Mouse (Mus musculus) liver, embryonic 14.5 days (tissue): ENCODE data around the gene Mob2. TPM values are rescaled to one million over a fixed set of nuclear protein-coding genes. Genes with fewer than 3 reads are reported as not detected.
A peak's percentile ranks its signal among the peaks of the same experiment; 100 is the strongest.

Experiments used
- ATAC-seq: fragments of 200-750 bp; cut with Nextera tagmentation; 2 replicates; pipeline ENCODE4 v1.8.0; 2017; ENCODE audit warnings: moderate number of reproducible peaks, mild to moderate bottlenecking, moderate library complexity; ENCODE audit not compliant: insufficient read depth
- DNase-seq, 3 experiments: peaks; one replicate each; pipeline ENCODE4 v3.0.0-alpha.2; 2012 to 2013; ENCODE audit warnings: low read depth in 3 of 3, low spot score in 3 of 3
- H3K27ac ChIP-seq: fragments of 300-500 bp; sonication (generic); 2 replicates; pipeline ENCODE4 v1.5.1; 2014; ENCODE audit warnings: moderate library complexity, mild to moderate bottlenecking, control low read depth, inconsistent platforms
- H3K27me3 ChIP-seq: fragments of 300-500 bp; sonication (generic); 2 replicates; pipeline ENCODE4 v1.6.1; 2014; ENCODE audit warnings: mild to moderate bottlenecking, low read length, moderate library complexity; ENCODE audit not compliant: control insufficient read depth, insufficient read depth
- H3K36me3 ChIP-seq: fragments of 300-500 bp; sonication (generic); replicated peaks from 2 replicates; pipeline ENCODE4 v1.6.1; 2014; ENCODE audit warnings: low read depth; ENCODE audit not compliant: control insufficient read depth, insufficient read depth
- H3K4me1 ChIP-seq, 2 experiments: fragments of 200-500 bp in 1 of 2; fragments of 300-500 bp in 1 of 2; sonication (generic) in 1 of 2; replicated peaks; 2 replicates each; pipeline ENCODE4 v1.6.1; 2012 to 2014; ENCODE audit warnings: antibody characterized with exemption in 1 of 2, inconsistent platforms in 1 of 2, low read length in 1 of 2; ENCODE audit not compliant: control insufficient read depth in 2 of 2, insufficient read depth in 2 of 2
- H3K4me2 ChIP-seq: fragments of 300-500 bp; sonication (generic); 2 replicates; pipeline ENCODE4 v1.6.1; 2014; ENCODE audit warnings: low read depth, mild to moderate bottlenecking, control low read depth, moderate library complexity
- H3K4me3 ChIP-seq, 2 experiments: fragments of 200-500 bp in 1 of 2; fragments of 300-500 bp in 1 of 2; sonication (generic) in 1 of 2; 2 replicates each; pipeline ENCODE4 v1.5.1; 2012 to 2014; ENCODE audit warnings: low read depth in 2 of 2, low read length in 2 of 2, mild to moderate bottlenecking in 2 of 2, control low read depth in 1 of 2, inconsistent platforms in 1 of 2, moderate library complexity in 1 of 2; ENCODE audit not compliant: insufficient read depth in 1 of 2
- H3K9ac ChIP-seq: fragments of 300-500 bp; sonication (generic); replicated peaks from 2 replicates; pipeline ENCODE4 v1.6.1; 2014; ENCODE audit warnings: mild to moderate bottlenecking, control low read depth, moderate library complexity
- H3K9me3 ChIP-seq: fragments of 300-500 bp; sonication (generic); 2 replicates; pipeline ENCODE4 v1.6.1; 2016; ENCODE audit warnings: low read length, mixed read lengths; ENCODE audit not compliant: control insufficient read depth
- CTCF ChIP-seq: IDR thresholded peaks from 2 replicates; pipeline ENCODE4 v1.5.1; 2016; ENCODE audit warnings: antibody characterized with exemption, low read depth, control low read depth
- EP300 ChIP-seq: IDR thresholded peaks from 2 replicates; pipeline ENCODE4 v1.6.1; 2016; ENCODE audit warnings: antibody characterized with exemption, low read depth
- WGBS: fragments of 180-500 bp; shearing (Covaris S2); extraction: QIAGEN DNeasy Blood & Tissue Kit; methylation state at CpG from one replicate; pipeline ENCODE4 v1.1.7; 2014; ENCODE audit not compliant: insufficient replicate concordance; 5-methylcytosine and 5-hydroxymethylcytosine counted together
- polyA plus RNA-seq, 2 experiments: library from polyadenylated mRNA; depleted of rRNA in 1 of 2; stranded (reverse) in 1 of 2; unstranded in 1 of 2; fragments of >200 nt; fragmentation: Nextera tagmentation in 1 of 2; extraction: Ambion mirVana in 1 of 2; gene quantifications; 2 replicates each; pipeline versions ENCODE4 v1.2.1 to v1.2.3; 2012 to 2014

The Mob2 gene
- polyA plus RNA-seq (2012; rRNA removed) (33.9 and 41.5 TPM in 2 replicates), polyA plus RNA-seq (2014; fragmentation: Nextera tagmentation; extraction: Ambion mirVana) (68.8 and 75.6 TPM in 2 replicates)

DNA sequence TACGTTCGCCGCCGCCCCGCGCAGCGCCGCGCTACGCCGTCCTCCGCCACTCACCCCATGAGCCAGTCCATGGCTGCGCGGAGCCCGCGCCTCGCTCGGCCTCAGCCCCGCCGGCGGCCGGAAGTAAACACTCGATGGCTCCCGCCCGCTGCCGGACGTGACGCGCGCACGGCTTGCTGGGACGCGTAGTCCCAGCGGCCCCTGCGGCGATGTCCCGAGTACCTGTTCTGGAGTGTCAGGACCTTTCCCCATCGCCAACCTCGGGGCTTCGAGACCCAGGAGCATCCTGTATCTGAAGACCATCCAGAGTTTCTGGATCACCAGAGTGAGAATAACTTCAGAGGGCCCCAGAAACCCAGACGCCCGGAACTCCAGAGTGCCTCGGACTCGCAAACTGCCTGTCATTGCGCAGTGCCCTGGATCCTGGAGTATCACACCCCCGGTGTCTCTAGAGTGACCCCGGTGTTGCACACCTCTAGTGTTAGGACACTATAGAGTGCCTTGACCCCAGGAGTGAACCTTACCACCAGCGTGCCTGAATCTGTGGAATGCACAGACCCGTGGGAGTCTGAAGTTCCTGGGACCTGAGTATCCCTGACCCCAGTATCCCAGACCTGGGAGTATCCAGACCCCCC, at the start of gene Mob2:
TSS of gene Mob2 (minus strand) at position 135 of the 635 bp plus-strand sequence.
- Histone ChIP-seq H3K36me3 (peaks cover 15% of the 10 kb centered on the region; the same call in 1 of the 2 replicates), H3K27me3 (peaks cover 3% of the 10 kb centered on the region; the same call in 1 of the 2 replicates), H3K4me3 (peak within 1 kb of the TSS; percentile 67 to 97), H3K27ac (peak within 1 kb of the TSS; percentile 72), H3K9me3 (no peaks in the 10 kb centered on the region), H3K4me1 (peaks cover 30 to 39% of the 10 kb centered on the region in 2 experiments), H3K9ac (peak within 1 kb of the TSS; percentile 96), H3K4me2 (peak within 1 kb of the TSS; percentile 83)
- ATAC-seq (peak; percentile 93), DNase-seq (peak; percentile 73 to 78 (median 77))
- TF ChIP-seq CTCF: no peak
- no peak for TF ChIP-seq EP300
- 0% methylated on average over 49 of the region's 49 CpGs for WGBS

DNA sequence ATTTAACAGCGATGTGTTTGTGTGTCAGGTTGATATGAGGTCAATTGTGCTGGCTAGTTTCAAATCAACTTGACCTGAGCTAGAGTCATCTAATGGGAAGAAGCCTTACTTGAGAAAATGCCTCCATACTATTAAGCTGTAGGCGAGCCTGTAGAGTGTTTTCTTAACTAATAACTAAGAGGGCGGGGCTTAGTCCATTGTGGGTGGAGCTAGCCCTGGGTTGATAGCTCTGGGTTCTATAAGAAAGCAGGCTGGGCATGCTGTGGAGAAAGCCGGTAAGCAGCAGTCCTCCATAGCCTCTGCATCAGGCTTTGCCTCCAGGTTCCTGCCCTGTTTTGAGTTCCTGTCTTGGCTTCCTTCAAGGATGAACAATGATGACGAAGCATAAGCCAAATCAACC, 43.9 kb upstream of the Mob2 start:
- Histone ChIP-seq H3K9me3 (no peaks in the 10 kb centered on the region), H3K4me2 (no peak overlapping the region), H3K27me3 (no peaks in the 10 kb centered on the region; the same call in 1 of the 2 replicates), H3K9ac (no peak overlapping the region), H3K27ac (no peak overlapping the region), H3K4me3 (no peak overlapping the region), H3K4me1 (no peaks in the 10 kb centered on the region), H3K36me3 (no peaks in the 10 kb centered on the region)
- WGBS: 38% methylated on average over 5 of the region's 5 CpGs
- TF ChIP-seq EP300: no peak
- TF ChIP-seq CTCF: no peak
- DNase-seq: no peak
- ATAC-seq: no peak; the same call in 1 of the 2 replicates

DNA sequence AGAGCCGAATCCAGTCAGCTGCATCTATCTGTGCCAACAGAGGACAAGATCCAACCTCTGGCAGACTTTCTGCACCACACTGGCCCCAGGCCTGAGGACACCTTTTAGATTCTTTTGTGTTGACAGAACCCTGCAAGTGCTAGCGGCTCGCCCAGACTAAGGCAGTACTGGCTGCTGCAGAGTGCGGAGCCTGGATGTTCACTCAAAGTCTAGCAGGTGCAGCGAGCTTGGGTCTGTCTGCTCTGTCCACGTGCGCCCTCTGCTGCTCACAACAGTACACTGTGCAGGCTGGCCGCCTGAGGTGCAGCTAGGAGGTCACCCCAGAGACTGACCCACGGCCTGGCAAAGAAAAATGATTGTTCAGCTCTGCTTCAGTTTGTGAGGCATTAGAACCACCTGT, 36.9 kb upstream of the Mob2 start:
- Histone ChIP-seq H3K27me3 (peaks cover 42% of the 10 kb centered on the region), H3K4me2 (no peak overlapping the region), H3K9ac (no peak overlapping the region), H3K4me1 (peaks cover 14 to 18% of the 10 kb centered on the region in 2 experiments), H3K36me3 (no peaks in the 10 kb centered on the region), H3K9me3 (no peaks in the 10 kb centered on the region), H3K4me3 (no peak overlapping the region), H3K27ac (no peak overlapping the region)
- TF ChIP-seq CTCF (peak; percentile 99), EP300 (no peak)
- DNase-seq: peak in 2 of 3 experiments; percentile 63 to 64
- WGBS: 10% methylated on average over 9 of the region's 9 CpGs
- ATAC-seq: peak; percentile 24; the same call in 1 of the 2 replicates

DNA sequence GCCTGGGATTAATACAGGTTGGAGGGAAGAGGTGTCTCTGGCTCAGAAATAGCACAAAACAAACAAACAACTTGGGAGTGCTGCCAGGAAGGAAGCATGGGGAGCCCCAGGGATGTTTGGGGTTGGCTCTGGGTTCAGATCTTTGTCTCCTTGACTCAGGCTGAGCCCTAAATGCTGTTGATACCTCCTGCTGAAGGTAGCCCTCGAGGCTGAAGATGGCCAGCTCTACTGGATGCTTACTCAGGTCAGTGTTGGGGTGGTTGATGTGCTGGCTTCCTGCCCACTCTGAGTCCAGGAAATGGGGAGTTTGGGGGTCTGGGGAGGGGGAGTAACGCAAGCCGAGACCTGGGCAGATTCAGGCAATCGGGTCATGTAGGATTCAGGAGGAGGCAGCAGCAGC, 35.8 kb upstream of the Mob2 start:
- TF ChIP-seq CTCF (no peak), EP300 (no peak)
- Histone ChIP-seq H3K27me3 (peaks cover 46% of the 10 kb centered on the region), H3K4me3 (no peak overlapping the region), H3K27ac (no peak overlapping the region), H3K4me2 (no peak overlapping the region), H3K9ac (no peak overlapping the region), H3K4me1 (peaks cover 22 to 23% of the 10 kb centered on the region in 2 experiments), H3K36me3 (no peaks in the 10 kb centered on the region), H3K9me3 (no peaks in the 10 kb centered on the region)
- ATAC-seq (no peak), DNase-seq (no peak)
- 55% methylated on average over 4 of the region's 4 CpGs for WGBS

DNA sequence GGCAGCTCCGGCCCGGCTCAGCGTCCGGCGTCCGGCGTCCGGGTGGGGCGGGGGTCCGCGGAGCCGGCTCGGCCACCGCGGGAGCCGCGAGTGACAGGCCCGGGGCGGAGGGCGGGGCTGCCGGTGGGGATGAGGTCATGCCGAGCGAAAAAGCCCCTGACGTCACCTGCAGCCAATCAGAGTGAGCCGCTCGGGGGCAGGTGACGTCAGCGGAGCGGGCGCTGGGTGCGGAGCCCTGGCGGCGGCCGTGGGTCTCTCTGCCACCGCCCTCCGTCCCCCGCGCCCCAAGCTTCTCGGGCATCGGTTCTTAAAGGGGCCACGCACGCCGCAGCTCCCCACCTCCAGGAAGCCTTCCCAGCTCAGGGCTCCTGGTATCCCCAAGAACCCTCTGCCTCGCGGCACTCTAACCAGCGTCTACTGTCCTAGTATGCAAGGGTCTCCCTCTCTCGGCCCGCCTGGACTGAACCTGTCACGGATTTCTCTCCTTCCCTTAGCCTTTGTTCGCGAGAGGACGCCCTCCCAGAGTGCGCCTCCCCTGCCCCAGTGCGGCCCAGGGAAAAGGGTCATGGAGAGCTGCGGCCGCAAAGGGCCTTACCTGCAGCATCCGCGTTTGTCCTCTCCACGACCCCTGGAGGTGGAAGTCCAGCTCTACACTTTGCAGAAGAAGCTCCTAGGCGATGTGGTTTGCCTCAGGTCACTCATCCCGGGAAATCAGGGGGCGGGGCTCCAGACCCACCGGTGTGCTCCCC, 34.5 kb upstream of the Mob2 start, which contains the start of gene Dusp8:
TSS of gene Dusp8 (minus strand) at position 661 of the 749 bp plus-strand sequence.
- no peaks in the 10 kb centered on the region for H3K36me3 ChIP-seq
- WGBS: 1% methylated on average over 63 of the region's 63 CpGs
- peak within 1 kb of the TSS; percentile 89 for H3K4me2 ChIP-seq
- H3K9me3 ChIP-seq: no peaks in the 10 kb centered on the region
- ATAC-seq (peak; percentile 86), DNase-seq (peak; percentile 81 to 87 (median 82))
- H3K27me3 ChIP-seq: peaks cover 46% of the 10 kb centered on the region
- peak within 1 kb of the TSS; percentile 98 for H3K9ac ChIP-seq
- H3K4me1 ChIP-seq: peaks cover 22 to 33% of the 10 kb centered on the region in 2 experiments
- TF ChIP-seq CTCF (peak; percentile 64), EP300 (no peak)
- peak within 1 kb of the TSS; percentile 72 for H3K27ac ChIP-seq
- H3K4me3 ChIP-seq: peak within 1 kb of the TSS; percentile 79 to 80
